Mouse (Mus musculus) liver, embryonic 15.5 days (tissue): ENCODE data around the gene March4. TPM values are rescaled to one million over a fixed set of nuclear protein-coding genes. Genes with fewer than 3 reads are reported as not detected.

Source experiments
- ATAC-seq: fragments of 200-750 bp; cut with Nextera tagmentation; 2 replicates; pipeline ENCODE4 v1.8.0; 2017; ENCODE audit warnings: moderate number of reproducible peaks, mild to moderate bottlenecking, moderate library complexity; ENCODE audit not compliant: insufficient read depth
- H3K27ac ChIP-seq: fragments of 300-500 bp; sonication (generic); replicated peaks from 2 replicates; pipeline ENCODE4 v1.5.1; 2015; ENCODE audit warnings: mild to moderate bottlenecking, inconsistent platforms
- H3K27me3 ChIP-seq: fragments of 300-500 bp; sonication (generic); 2 replicates; pipeline ENCODE4 v1.6.1; 2015; ENCODE audit warnings: mild to moderate bottlenecking, inconsistent platforms
- H3K36me3 ChIP-seq: fragments of 300-500 bp; sonication (generic); replicated peaks from 2 replicates; pipeline ENCODE4 v1.6.1; 2015; ENCODE audit warnings: moderate library complexity, mild to moderate bottlenecking, inconsistent platforms
- H3K4me1 ChIP-seq: fragments of 300-500 bp; sonication (generic); replicated peaks from 2 replicates; pipeline ENCODE4 v1.6.1; 2015; ENCODE audit warnings: inconsistent platforms
- H3K4me2 ChIP-seq: fragments of 300-500 bp; sonication (generic); 2 replicates; pipeline ENCODE4 v1.6.1; 2015; ENCODE audit warnings: moderate library complexity, mild to moderate bottlenecking, inconsistent platforms
- H3K4me3 ChIP-seq: fragments of 300-500 bp; sonication (generic); replicated peaks from 2 replicates; pipeline ENCODE4 v1.5.1; 2015; ENCODE audit warnings: mild to moderate bottlenecking, inconsistent platforms
- H3K9ac ChIP-seq: fragments of 300-500 bp; sonication (generic); 2 replicates; pipeline ENCODE4 v1.6.1; 2015; ENCODE audit warnings: moderate library complexity, mild to moderate bottlenecking, inconsistent platforms
- H3K9me3 ChIP-seq: fragments of 300-500 bp; sonication (generic); replicated peaks from 2 replicates; pipeline ENCODE4 v1.6.1; 2016; ENCODE audit warnings: inconsistent platforms
- WGBS: fragments of 180-500 bp; shearing (Covaris S2); methylation state at CpG from one replicate; pipeline ENCODE4 v1.1.7; 2015; ENCODE audit warnings: mixed read lengths; ENCODE audit not compliant: insufficient replicate concordance; 5-methylcytosine and 5-hydroxymethylcytosine counted together
- polyA plus RNA-seq: library from polyadenylated mRNA; unstranded; fragments of >200 nt; fragmentation: Nextera tagmentation; extraction: Ambion mirVana; gene quantifications from 2 replicates; pipeline ENCODE4 v1.2.1, GENCODE M21; 2015

Gene March4
- polyA plus RNA-seq, 1 experiment from 2014 or later = not detected

DNA sequence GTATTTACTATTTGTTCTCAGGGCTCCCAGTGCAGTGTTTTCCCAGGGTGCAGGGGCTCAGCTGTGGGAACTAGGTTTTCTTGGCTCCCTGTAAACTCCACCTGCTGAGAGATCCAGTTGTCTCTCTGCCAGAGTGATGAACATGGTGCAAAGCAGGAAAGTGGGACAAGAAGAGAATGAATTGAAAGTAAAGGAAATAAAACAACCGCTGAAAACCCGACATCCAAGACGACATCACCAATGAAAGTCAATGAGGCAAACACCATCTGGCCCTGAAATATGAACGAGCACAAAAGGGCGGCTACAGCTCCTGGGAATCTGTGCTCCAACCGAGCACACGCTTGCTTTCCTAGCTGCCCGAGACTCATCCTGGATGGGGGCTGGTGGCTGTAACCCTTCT, 122.6 kb downstream of the March4 start:
- Histone ChIP-seq H3K36me3 (no peaks in the 10 kb centered on the region), H3K27ac (no peak overlapping the region), H3K4me3 (no peak overlapping the region), H3K4me2 (no peak overlapping the region), H3K4me1 (no peaks in the 10 kb centered on the region), H3K9ac (no peak overlapping the region), H3K27me3 (no peaks in the 10 kb centered on the region), H3K9me3 (no peaks in the 10 kb centered on the region)
- no peak for ATAC-seq
- 74% methylated on average over 8 of the region's 8 CpGs for WGBS

GRCm38 (mm10) chr1:72413205-72413604, 123.5 kb downstream of the March4 start:
- Histone ChIP-seq H3K27me3 (no peaks in the 10 kb centered on the region), H3K36me3 (no peaks in the 10 kb centered on the region), H3K4me1 (no peaks in the 10 kb centered on the region), H3K4me3 (no peak overlapping the region), H3K27ac (no peak overlapping the region), H3K4me2 (no peak overlapping the region), H3K9ac (no peak overlapping the region), H3K9me3 (no peaks in the 10 kb centered on the region)
- WGBS = 59% methylated on average over 8 of the region's 8 CpGs
- ATAC-seq = no peak

DNA sequence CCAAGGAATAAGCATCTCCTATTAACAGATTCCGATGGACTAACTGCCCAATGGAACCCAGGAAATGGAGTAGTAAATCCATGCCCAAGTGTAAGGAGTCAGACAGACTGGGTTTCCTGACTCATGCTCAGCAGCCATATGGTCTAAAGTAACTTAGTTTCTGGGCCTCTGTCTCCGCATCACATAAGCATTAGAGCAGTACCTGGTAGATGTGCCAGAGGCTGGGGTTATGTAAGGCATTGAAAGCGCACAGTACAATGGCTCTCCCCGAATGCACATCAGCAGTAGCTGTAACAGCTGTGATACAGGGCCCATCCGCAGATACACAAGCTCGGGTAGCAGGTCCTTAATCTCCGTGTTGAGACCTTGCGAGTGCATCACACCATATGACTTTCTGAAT, 125.6 kb downstream of the March4 start:
- WGBS = 73% methylated on average over 8 of the region's 8 CpGs
- H3K4me2 ChIP-seq = no peak overlapping the region
- no peak overlapping the region for H3K9ac ChIP-seq
- ATAC-seq = no peak
- H3K27me3 ChIP-seq = no peaks in the 10 kb centered on the region
- H3K27ac ChIP-seq = no peak overlapping the region
- H3K9me3 ChIP-seq = no peaks in the 10 kb centered on the region
- H3K4me3 ChIP-seq = no peak overlapping the region
- H3K4me1 ChIP-seq = no peaks in the 10 kb centered on the region
- no peaks in the 10 kb centered on the region for H3K36me3 ChIP-seq

DNA sequence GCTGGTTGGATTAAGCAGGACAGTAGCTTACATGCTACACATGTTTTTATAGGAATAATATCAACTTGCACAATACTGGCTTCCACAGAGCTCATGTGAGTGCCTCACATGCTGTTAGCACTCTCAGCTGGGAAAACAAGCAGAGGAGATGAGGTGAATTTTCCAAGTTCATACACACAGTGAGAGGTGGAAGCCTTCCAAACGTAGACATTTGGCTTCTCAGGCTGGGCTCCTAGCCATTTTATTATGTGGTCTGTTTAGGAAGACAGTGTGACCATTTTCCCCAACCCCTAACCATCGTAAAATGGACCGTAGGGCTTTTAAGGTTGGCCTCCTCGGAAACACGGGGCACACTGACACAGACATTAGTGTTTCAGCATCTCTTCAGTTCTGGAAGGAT, 126.8 kb downstream of the March4 start:
- no peak overlapping the region for H3K4me3 ChIP-seq
- H3K9me3 ChIP-seq = no peaks in the 10 kb centered on the region
- H3K36me3 ChIP-seq = no peaks in the 10 kb centered on the region
- H3K27ac ChIP-seq = no peak overlapping the region
- ATAC-seq = no peak
- no peak overlapping the region for H3K9ac ChIP-seq
- H3K4me2 ChIP-seq = no peak overlapping the region
- 59% methylated on average over 5 of the region's 5 CpGs for WGBS
- H3K27me3 ChIP-seq = no peaks in the 10 kb centered on the region
- H3K4me1 ChIP-seq = no peaks in the 10 kb centered on the region

DNA sequence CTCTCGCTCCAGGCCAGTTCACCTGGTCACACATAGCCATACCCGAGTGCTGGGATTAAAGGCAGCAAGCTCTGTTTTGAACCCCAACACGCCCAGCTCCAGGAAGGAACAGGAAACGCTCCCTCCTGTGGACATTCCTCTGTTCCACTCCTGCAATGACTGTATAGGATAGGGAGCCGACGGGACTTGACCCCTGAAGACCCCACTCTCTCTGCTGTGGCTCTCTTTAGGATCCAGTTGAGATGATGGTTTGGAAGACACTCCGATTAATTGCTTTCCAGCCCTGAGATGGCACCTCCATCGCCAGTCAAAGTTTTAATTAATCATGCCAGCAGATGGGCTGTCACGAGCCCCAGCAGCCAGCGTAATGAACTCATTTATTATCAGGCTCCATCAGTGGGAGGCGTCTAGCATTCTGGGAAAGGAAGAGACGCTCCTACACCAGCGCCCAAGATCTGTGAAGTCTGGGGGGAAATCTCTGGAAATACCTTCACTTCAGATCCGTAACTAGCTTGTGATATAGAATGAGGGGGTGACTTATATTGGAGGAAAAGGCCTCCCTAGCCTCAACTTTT, 130.1 kb downstream of the March4 start:
- no peak overlapping the region for H3K27ac ChIP-seq
- no peak for ATAC-seq
- WGBS = 65% methylated on average over 14 of the region's 14 CpGs

GRCm38 (mm10) chr1:72401331-72402069, 135.2 kb downstream of the March4 start:
- H3K9ac ChIP-seq = no peak overlapping the region
- no peaks in the 10 kb centered on the region for H3K9me3 ChIP-seq
- H3K36me3 ChIP-seq = no peaks in the 10 kb centered on the region
- no peak overlapping the region for H3K4me2 ChIP-seq
- H3K27me3 ChIP-seq = no peaks in the 10 kb centered on the region
- 57% methylated on average over 8 of the region's 8 CpGs for WGBS
- ATAC-seq = no peak
- no peak overlapping the region for H3K27ac ChIP-seq
- H3K4me3 ChIP-seq = no peak overlapping the region
- no peaks in the 10 kb centered on the region for H3K4me1 ChIP-seq

More for the DNA sequence above, 130.1 kb downstream of the March4 start:
- Histone ChIP-seq H3K4me1 (no peaks in the 10 kb centered on the region), H3K9ac (no peak overlapping the region), H3K4me3 (no peak overlapping the region), H3K9me3 (no peaks in the 10 kb centered on the region), H3K4me2 (no peak overlapping the region), H3K27me3 (no peaks in the 10 kb centered on the region), H3K36me3 (no peaks in the 10 kb centered on the region)

- no peaks in the 10 kb centered on the region for H3K9me3 ChIP-seq
- H3K9ac ChIP-seq = no peak overlapping the region
- no peak overlapping the region for H3K27ac ChIP-seq
- H3K4me2 ChIP-seq = no peak overlapping the region
- 71% methylated on average over 9 of the region's 9 CpGs for WGBS
- no peak for ATAC-seq
- no peaks in the 10 kb centered on the region for H3K4me1 ChIP-seq
- H3K27me3 ChIP-seq = no peaks in the 10 kb centered on the region
- no peak overlapping the region for H3K4me3 ChIP-seq
- H3K36me3 ChIP-seq = no peaks in the 10 kb centered on the region
Observed at GRCm38 (mm10) chr1:72400616-72401015, 136.1 kb downstream of the March4 start.

GRCm38 (mm10) chr1:72399720-72400401, 136.9 kb downstream of the March4 start:
- no peak overlapping the region for H3K9ac ChIP-seq
- H3K36me3 ChIP-seq = no peaks in the 10 kb centered on the region
- no peak overlapping the region for H3K4me2 ChIP-seq
- H3K4me3 ChIP-seq = no peak overlapping the region
- no peak for ATAC-seq
- no peaks in the 10 kb centered on the region for H3K4me1 ChIP-seq
- H3K27me3 ChIP-seq = no peaks in the 10 kb centered on the region
- WGBS = 70% methylated on average over 8 of the region's 8 CpGs
- H3K9me3 ChIP-seq = no peaks in the 10 kb centered on the region
- no peak overlapping the region for H3K27ac ChIP-seq

GRCm38 (mm10) chr1:72390420-72390819, 146.3 kb downstream of the March4 start:
- H3K36me3 ChIP-seq = no peaks in the 10 kb centered on the region; the same call in 1 of the 2 replicates
- no peak for ATAC-seq

DNA sequence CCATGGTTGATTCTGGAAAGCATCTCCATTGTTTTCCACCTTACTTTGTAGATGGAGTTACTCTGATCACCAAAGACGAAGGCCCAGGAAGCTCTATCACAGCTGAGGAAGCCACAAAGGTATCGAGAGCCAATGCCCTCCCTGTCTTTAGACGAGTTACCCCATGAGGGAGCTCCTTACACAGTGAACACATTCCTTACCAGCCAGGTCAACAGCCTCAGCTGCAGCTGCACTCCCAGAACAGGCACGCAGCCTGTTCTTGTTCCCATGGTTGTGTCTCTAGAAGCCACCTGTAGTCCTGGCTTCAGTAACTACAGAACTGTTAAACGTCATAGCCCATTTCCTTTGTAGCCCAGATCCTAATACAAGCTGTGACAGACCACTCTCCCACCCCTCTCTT, 153.1 kb downstream of the March4 start:
- H3K9me3 ChIP-seq = no peaks in the 10 kb centered on the region
- H3K27me3 ChIP-seq = no peaks in the 10 kb centered on the region
- no peak for ATAC-seq
- no peaks in the 10 kb centered on the region; the same call in none of the 2 replicates for H3K36me3 ChIP-seq
- no peaks in the 10 kb centered on the region for H3K4me1 ChIP-seq
- H3K4me3 ChIP-seq = no peak overlapping the region
- WGBS = 71% methylated on average over 5 of the region's 5 CpGs
- H3K27ac ChIP-seq = no peak overlapping the region
- no peak overlapping the region for H3K4me2 ChIP-seq
- no peak overlapping the region for H3K9ac ChIP-seq

More at GRCm38 (mm10) chr1:72390420-72390819, 146.3 kb downstream of the March4 start:
- Histone ChIP-seq H3K4me1 (no peaks in the 10 kb centered on the region), H3K27ac (no peak overlapping the region), H3K4me3 (no peak overlapping the region), H3K9ac (no peak overlapping the region), H3K9me3 (no peaks in the 10 kb centered on the region), H3K27me3 (no peaks in the 10 kb centered on the region), H3K4me2 (no peak overlapping the region)
- WGBS = 83% methylated on average over 4 of the region's 4 CpGs

DNA sequence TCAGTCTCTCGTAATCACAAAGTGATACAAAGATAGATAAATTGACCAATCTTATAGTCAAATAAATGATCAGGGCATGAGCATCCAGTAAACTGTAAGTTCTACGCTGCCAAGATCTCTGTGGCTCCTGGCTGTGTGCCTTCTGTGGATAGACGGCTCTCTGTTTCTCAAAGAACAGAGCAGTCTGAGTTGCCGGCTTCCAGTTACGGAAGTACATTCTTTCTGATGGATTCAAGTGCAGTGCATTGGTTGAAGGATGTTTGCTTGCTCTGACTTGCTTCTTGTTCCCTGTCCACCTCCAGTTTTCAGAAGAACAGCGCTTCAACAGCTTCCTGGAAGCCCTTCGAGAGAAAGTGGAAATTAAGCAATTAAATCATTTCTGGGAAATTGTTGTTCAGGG, 153.7 kb downstream of the March4 start:
- Histone ChIP-seq H3K4me2 (no peak overlapping the region), H3K4me3 (no peak overlapping the region), H3K4me1 (no peaks in the 10 kb centered on the region), H3K9me3 (no peaks in the 10 kb centered on the region), H3K9ac (no peak overlapping the region), H3K36me3 (no peaks in the 10 kb centered on the region; the same call in none of the 2 replicates), H3K27me3 (no peaks in the 10 kb centered on the region), H3K27ac (no peak overlapping the region)
- WGBS = 82% methylated on average over 7 of the region's 7 CpGs
- ATAC-seq = no peak
